Mouse (Mus musculus): ENCODE data around the gene Kidins220.

DNA sequence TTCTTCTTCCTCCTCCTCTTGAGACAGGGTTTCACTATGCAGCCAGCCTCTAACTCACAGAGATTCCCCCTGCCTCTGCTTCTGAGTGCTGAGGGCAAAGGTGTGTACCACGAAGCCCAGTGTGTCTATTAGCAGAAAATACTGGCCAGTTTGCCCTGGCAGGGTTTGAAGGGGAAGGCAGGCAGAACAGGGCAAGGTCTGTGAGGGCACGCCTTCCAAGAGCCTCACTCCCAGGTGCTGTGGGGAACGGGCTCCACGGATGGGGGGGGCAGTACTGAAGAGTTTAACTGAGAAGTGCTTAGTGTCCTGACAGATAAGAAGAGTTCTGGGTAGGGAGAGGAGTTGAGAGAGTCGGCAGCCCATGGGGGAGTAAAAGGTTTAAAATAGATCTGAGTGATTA lies 1.1 kb upstream of the Kidins220 start:
- TF ChIP-seq CTCF (IDR thresholded peaks at IDR 0.05; ENCODE audit: borderline replicate concordance, insufficient read depth, low read depth, low read length) = no peak
- TF ChIP-seq POLR2A (IDR thresholded peaks at IDR 0.05; ENCODE audit: borderline replicate concordance, insufficient read depth, low read length) = no peak
